ENCODE assay signal across 11 mouse cellular contexts in genomic region chr15:88736166-88736565, GRCm38 (mm10).
"Had no signal": no experiment of that assay in that cellular context is flagged by ENCODE, and none has a peak within 500 bp of the region (broad histone marks: within the 10 kb centered on the region; RNA-seq: fewer than 3 reads in every experiment).

No protein-coding gene starts in this region.

- DNase-seq: kidney, adult 18-20 months; kidney, adult 9 months; kidney, postnatal 14 days; kidney, postnatal 4 days; liver; lung, adult 18-20 months; lung, postnatal 14 days; lung, postnatal 4 days; midbrain, embryonic 14.5 days; thymus, adult 18-20 months; thymus, postnatal 4 days had no signal
